Mouse (Mus musculus) induced T-regulatory cell, adult 2 months (primary cell): ENCODE results near the gene Rad17.

ENCODE experiments used
- DNase-seq: peaks from one replicate; pipeline ENCODE4 v3.0.0-alpha.2; 2012; ENCODE audit warnings: low read depth

Gene Rad17

GRCm38 (mm10) chr13:100650550-100651438 lies at the start of gene Rad17, which contains the start of gene Ak6:
TSS of gene Rad17 (minus strand) at chr13:100651051.
TSS of gene Ak6 (plus strand) at chr13:100650979.
- peak; percentile 97 for DNase-seq

DNA sequence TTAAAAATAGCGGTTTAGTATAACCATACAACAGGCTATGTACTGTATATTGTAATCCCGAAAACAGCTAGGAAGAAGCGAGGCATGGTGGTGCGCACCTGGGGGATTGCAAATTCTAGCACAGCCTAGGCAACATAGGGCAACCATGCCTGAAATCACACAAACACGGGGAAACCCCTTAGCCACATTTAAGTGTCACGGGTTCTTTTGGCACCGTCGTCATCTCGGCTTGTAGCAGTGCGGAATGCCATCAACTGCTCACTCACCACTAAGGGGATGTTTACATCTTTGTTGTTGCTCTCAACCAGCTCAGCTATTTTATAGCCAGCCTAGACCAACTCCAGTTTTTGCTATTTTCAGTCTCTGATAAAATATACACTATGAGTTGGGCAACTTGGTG lies 48.0 kb upstream of the Rad17 start:
- no peak for DNase-seq

- DNase-seq = no peak
Observed at GRCm38 (mm10) chr13:100697541-100697940, 46.7 kb upstream of the Rad17 start.

DNA sequence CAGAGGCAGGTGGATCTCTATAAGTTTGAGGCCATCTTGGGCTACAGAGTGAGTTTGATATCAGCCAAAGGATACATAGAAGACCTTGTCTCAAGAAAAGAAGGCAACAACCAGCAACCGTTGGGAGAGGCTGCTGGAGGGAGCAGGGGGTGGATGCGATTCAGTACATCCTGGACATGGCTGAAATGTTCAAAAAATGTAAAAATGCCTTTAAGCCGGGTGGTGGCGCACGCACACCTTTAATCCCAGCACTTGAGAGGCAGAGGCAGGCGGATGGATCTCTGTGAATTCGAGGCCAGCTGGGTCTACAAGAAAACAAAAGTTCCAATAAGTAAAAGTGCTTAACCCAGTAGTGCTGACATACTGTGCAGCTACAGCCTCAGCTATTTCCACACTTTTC lies 36.7 kb upstream of the Rad17 start:
- no peak for DNase-seq

GRCm38 (mm10) chr13:100684355-100684754 lies 33.5 kb upstream of the Rad17 start:
- DNase-seq = peak; percentile 46

GRCm38 (mm10) chr13:100682837-100683236 lies 32.0 kb upstream of the Rad17 start:
- no peak for DNase-seq

GRCm38 (mm10) chr13:100681615-100682014 lies 30.8 kb upstream of the Rad17 start:
- no peak for DNase-seq

DNA sequence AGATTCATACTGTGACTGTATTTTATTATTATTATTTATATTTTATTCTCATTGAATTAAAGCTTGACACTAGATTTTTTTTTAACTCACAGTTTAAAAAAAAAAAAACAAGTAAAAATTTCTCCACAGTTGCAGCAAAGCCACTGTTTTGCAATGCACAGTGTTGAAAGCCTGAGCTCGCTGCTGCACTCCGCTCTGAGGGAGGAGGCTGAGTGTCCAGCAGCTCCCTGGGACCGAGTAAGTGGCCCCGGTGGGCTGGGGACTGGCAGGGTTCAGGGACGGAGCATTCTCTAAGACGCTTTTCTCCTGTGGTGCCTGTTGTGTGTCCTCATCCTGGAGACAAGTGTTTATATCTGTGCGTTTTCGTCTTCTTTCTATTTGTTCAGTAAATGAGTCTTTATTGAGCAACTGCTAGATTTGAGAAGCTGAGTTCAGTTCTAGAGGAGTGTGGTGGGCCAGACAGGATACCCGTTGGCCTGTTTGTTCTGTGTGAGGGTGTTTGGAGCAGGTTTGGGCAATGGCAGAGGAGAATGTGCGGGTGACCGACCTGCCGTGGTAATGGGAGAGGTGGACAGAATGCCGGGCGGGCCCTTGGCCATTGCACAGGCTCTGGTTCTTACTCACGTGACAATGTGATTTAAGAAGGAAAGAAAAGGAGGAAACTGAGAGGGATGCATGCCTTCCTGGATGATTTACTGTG lies 25.2 kb upstream of the Rad17 start:
- no peak for DNase-seq

DNA sequence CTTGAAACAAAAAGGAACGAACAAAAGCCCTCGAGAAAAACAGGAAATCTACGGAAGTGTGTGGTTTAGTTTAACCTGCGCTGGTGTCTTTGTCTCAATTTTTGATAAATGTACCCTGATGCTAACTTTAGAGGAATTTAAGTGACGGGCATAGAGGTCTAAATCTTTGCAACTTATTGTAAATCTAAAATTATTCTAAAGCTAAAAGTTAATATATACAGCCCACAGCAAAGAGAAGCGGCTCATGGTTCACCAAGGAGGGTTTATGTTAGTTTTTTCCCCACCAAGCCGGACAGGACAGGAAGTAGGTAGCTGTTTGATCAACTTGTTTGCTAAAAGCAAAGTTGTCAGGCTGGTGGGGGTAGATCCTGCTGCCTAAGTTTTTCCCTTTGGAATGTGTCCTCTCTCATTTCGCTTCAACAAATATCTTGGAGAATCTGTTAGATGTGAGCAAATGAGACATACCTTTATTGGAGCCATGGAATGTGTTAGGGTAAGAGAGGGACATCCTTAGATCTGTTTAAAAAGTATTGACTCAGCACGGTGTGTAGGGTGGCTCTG lies 19.4 kb upstream of the Rad17 start:
- DNase-seq = peak; percentile 67

GRCm38 (mm10) chr13:100669291-100670022 lies 18.6 kb upstream of the Rad17 start, which contains the start of gene Ccdc125:
TSS of gene Ccdc125 (plus strand) at chr13:100669717.
- DNase-seq = peak; percentile 76

DNA sequence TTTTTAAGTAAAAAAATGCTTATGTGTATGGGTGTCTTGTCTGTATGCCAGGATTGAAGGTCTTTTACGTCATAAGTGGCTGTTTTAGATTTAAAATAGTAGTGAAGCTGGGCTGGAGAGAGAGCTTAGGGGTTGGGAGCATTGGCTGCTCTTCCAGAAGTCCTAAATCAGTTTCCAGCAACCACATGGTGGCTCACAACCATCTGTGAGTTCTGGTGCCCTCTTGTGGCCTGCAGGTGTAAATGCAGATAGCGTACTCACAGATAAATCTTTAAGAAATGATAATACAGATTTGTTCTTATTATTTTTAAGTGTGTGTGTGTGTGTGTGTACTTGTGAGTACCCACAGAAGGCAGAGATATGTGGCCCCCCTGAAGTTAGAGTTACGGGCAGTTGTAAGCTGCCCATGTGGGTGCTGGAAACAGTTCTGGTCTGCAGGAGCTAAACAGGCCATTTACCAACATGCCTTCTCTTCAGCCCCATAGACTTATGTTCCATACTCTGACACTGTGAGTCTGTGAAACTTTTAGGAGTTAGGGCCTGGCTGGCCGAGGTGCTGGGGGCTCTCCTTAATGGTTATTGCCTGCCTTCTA lies 9.1 kb upstream of the Rad17 start:
- peak; percentile 88 for DNase-seq

GRCm38 (mm10) chr13:100658091-100658490 lies 7.2 kb upstream of the Rad17 start:
- no peak for DNase-seq

DNA sequence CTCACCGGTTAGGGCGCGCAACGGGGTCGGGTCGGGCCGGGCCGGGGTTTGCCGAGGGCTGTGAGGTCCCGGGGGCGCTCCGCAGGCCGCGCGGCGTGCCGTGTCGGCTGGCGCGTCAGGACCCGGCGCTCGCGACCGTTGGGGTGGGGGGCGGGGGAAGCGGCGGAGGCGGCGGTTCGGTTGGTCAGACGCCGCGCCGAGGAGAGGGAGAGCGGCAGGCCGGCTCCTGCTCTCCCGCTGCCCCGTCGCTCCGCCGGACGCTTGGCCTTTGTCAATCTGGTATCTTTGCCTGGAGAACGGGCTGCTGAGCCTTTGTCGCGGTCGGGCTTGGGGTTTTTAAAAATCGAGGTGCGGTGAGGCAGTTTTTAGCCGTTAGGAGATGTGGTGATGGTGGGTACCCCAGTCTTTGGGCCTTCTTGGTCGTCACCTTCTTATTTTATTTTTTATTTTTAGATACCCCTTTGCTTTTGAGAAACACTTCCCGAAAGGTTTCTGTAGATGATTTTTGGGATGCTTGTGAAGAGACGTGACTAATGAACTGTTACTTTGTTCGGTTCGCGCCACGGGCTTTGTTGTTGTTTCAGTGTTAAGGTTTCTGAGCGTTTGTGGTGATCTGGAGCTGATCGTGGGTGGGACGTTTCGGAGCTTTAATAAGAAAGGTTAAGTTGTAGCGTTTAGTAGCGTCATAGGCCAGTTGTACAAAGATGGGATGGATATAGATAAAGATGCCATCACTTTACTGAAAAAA lies 762 bp upstream of the Rad17 start, which contains the start of gene Taf9:
Taf9 (plus strand) TSS at position 141 of the 748 bp plus-strand sequence.
- peak; percentile 56 for DNase-seq

DNA sequence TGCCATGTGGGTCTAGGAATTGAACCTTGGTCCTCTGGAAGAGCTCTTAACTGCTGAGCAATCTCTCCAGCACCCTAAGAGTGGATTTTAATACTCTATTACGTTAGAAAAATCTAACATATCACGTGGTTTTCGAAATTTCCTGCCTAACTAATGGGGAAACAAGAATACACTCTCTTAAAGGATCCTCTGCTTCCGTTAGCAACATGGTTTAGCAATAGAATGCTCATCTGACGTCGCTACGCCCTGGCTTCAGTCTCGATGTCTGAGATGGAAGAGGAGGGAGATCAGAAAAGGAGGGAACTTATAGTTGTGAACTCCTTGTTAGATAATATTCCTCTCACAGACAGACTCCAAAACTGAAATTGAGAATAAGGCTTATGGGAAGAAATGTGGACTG lies 2.6 kb downstream of the Rad17 start:
- no peak for DNase-seq

DNA sequence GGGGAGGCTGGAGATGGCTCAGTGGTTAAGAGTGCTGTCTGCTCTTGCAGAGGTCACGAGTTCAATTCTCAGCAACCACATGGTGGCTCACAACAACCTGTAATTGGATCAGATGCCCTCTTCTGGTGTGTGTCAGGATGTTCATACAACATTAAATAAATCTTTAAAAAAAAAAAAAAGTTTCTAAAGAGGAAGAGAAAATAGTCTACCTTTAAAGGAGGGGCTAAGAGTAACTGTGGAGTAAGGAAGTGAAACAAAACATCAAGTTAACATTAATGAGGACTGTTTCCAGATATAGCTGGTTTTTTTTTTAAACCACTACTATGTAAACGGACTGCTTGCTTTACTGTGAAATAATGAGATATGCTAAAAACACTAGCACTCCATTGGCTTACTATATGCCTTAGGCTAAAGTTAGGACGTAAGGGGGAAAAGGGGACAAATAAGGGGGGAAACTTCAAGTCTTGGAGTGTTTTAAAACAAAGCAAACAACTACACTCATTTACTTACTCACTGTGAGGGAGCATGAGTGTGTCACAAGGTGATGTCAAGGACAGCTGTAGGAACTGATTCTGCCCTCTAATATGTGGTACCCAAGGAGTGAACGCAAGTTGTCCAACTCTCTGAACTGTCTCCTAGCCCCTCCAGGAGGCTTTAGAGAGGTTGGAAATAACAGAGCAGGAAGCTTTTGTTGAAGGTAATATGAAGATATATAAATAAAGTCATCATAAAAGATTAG lies 8.2 kb downstream of the Rad17 start:
- no peak for DNase-seq

GRCm38 (mm10) chr13:100634106-100634691 lies 16.7 kb downstream of the Rad17 start:
- no peak for DNase-seq

- DNase-seq = no peak
Observed at GRCm38 (mm10) chr13:100622241-100622640, 28.6 kb downstream of the Rad17 start.

DNA sequence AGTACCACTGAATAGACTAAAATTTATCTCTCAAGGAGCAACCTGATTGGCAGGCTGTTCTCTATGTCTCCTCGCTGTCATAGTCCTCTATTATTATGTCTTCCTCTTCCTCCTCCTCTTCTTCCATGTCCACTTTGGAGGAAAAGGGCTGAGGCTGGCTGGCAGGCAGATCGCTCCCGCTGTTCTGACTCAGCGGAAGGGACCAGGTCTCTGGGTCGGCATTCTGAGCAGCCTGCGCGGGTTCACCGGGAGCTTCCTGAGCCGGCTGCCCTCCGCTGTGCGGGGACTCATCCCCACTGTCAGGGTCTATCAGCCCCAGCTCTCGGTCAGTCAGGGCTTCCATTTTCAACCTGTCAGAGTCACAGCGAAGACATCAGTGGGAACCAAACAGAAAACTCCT lies 33.3 kb downstream of the Rad17 start:
- DNase-seq = no peak

DNA sequence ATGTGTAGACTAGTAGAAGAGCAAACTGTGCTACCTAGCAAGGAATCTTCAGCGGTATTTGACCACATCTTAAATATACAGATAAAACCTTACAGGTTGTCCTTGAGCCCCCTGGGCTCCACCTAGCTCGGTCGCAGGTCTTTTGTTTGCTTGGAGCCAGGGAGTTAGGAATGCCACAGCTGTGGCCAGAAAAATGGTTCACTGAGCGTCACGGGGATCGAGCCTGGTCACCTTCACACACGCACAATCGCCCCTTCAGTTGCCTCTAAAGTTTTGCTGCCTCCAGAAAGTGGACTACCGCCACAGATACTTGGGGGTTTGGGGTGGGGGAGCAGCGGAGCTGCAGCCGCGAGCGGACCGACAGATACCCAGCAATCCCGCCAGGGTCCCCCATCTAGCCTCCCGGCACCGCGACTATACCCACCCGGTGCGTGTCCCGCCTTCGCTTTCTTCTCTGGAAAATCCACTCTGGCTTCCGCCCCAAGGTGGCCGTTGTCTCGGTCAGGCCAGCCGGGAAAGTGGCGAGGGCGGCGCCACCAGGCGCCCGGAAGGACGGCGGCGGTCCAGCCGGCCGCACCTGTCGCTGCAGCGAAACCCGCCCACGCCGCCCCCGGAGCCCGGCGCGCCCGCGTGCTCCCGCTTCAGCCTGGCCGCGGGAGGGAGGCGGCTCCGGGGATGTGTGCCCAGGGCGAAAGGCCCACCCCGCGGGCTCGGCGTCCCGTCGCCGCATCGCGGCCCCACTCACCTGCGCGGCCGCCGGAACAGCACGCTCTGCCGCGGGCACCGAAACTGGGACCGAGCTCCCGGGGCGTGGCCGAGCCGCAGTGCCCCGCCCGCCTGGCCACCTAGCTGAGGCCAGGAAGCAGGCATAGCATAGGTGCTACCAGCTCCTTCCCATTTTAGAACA lies 34.4 kb downstream of the Rad17 start, which contains the start of gene Marveld2:
Marveld2 (minus strand) TSS at position 791 of the 907 bp plus-strand sequence.
- DNase-seq = peak; percentile 69
